Mouse (Mus musculus) intestine, postnatal 0 days (tissue): ENCODE data around the gene Stra8. TPM values are rescaled to one million over a fixed set of nuclear protein-coding genes. Genes with fewer than 3 reads are reported as not detected.

Experiments
- ATAC-seq: fragments of 200-750 bp; cut with Nextera tagmentation; 2 replicates; pipeline ENCODE4 v1.8.0; 2017; ENCODE audit warnings: mild to moderate bottlenecking, moderate TSS enrichment, moderate library complexity
- H3K27ac ChIP-seq: fragments of 300-500 bp; sonication (generic); 2 replicates; pipeline ENCODE4 v1.5.1; 2014; ENCODE audit warnings: mild to moderate bottlenecking, low read depth, low read length, moderate library complexity
- H3K27me3 ChIP-seq: fragments of 300-500 bp; sonication (generic); replicated peaks from 2 replicates; pipeline ENCODE4 v1.6.1; 2014; ENCODE audit warnings: low read length, mixed read lengths; ENCODE audit not compliant: control insufficient read depth, insufficient read depth
- H3K36me3 ChIP-seq: fragments of 300-500 bp; sonication (generic); 2 replicates; pipeline ENCODE4 v1.6.1; 2014; ENCODE audit warnings: mild to moderate bottlenecking, moderate library complexity; ENCODE audit not compliant: control insufficient read depth, insufficient read depth
- H3K4me1 ChIP-seq: fragments of 300-500 bp; sonication (generic); replicated peaks from 2 replicates; pipeline ENCODE4 v1.6.1; 2014; ENCODE audit warnings: antibody characterized with exemption, low read length, mixed read lengths; ENCODE audit not compliant: control insufficient read depth, insufficient read depth
- H3K4me2 ChIP-seq: fragments of 300-500 bp; sonication (generic); replicated peaks from 2 replicates; pipeline ENCODE4 v1.6.1; 2014; ENCODE audit warnings: low read depth, mild to moderate bottlenecking, moderate library complexity
- H3K4me3 ChIP-seq: fragments of 300-500 bp; sonication (generic); 2 replicates; pipeline ENCODE4 v1.5.1; 2014; ENCODE audit warnings: low read depth, low read length
- H3K9ac ChIP-seq: fragments of 300-500 bp; sonication (generic); 2 replicates; pipeline ENCODE4 v1.6.1; 2014; ENCODE audit warnings: mild to moderate bottlenecking, low read depth, low read length
- H3K9me3 ChIP-seq: fragments of 300-500 bp; sonication (generic); 2 replicates; pipeline ENCODE4 v1.6.1; 2016; ENCODE audit warnings: mixed run types; ENCODE audit not compliant: control insufficient read depth
- CTCF ChIP-seq: sonication (generic); IDR thresholded peaks from 2 replicates; pipeline ENCODE4 v1.5.1; 2016; ENCODE audit warnings: low read depth, mild to moderate bottlenecking, control low read depth, antibody characterized with exemption, moderate library complexity
- WGBS: fragments of 180-500 bp; shearing (Covaris S2); extraction: QIAGEN DNeasy Blood & Tissue Kit; methylation state at CpG from one replicate; pipeline ENCODE4 v1.1.7; 2014; 5-methylcytosine and 5-hydroxymethylcytosine counted together
- polyA plus RNA-seq: library from polyadenylated mRNA; unstranded; fragments of >200 nt; fragmentation: Nextera tagmentation; extraction: Ambion mirVana; gene quantifications from 2 replicates; pipeline ENCODE4 v1.2.1, GENCODE M21; 2015

Gene Stra8
- polyA plus RNA-seq, 1 experiment from 2014 or later: not detected

DNA sequence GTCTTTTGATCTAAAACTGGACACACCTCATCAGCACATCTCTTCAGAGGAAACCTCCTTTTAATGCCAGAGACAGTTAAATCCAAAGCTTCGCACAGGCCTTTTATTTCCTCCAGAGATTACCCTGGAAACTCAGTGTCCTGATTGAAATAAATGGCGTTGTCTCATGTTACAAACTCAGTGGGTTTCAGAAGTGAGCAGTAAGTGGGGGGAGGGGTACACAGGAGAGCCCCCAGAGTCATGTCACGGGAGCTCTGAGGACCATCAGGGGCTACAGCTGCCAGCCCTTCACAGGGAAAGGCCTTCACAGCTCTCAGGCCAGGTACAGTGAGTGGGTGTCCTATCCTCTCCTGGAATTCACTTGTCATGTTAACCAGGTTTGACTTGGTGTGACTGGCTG, 51.2 kb downstream of the Stra8 start:
- Histone ChIP-seq H3K4me1 (no peaks in the 10 kb centered on the region), H3K9ac (no peak overlapping the region), H3K4me3 (no peak overlapping the region), H3K36me3 (no peaks in the 10 kb centered on the region), H3K4me2 (no peak overlapping the region), H3K27me3 (no peaks in the 10 kb centered on the region), H3K27ac (no peak overlapping the region), H3K9me3 (no peaks in the 10 kb centered on the region)
- no peak for ATAC-seq
- TF ChIP-seq CTCF: no peak
- WGBS: 61% methylated on average over 3 of the region's 3 CpGs

DNA sequence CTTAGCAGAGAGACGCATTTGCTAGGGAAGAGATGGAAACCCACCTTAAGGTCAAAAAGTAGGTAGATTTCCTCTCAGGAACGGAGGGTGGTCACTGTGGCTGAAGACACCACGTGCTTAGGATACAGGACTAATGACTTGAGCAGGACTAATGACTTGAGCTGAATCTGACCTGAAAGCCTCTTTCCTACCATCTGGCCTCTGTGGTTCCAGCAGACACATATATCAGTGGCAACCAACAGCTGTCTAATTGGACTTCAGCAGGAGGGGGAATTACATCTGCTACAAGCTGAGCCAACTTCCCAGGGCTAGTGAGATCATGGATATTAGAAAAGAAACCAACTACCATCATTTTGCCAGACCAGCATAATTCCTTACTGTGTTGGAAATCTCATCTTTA, 59.3 kb downstream of the Stra8 start:
- H3K27me3 ChIP-seq: no peaks in the 10 kb centered on the region

DNA sequence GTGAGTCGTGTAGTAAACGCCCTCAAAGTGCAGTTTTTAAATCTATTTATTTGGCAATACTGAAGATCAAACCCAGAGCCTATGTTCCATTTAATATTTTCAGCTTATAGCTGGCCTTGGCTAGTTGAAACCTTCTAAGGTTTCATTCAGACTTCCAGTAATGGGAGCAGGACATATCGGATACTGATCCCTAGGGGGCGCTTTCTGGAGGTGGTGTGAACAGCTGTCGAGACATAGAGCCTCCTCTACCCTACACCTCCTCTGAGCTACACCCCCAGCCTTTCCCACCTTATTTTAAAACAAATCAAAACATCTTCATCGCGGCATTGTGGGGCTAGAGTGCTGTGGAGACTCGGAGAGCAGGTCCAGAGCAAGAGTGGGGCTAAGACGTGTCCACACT, 60.7 kb downstream of the Stra8 start:
- Histone ChIP-seq H3K9me3 (no peaks in the 10 kb centered on the region), H3K27ac (no peak overlapping the region), H3K36me3 (no peaks in the 10 kb centered on the region; the same call in 1 of the 2 replicates), H3K9ac (no peak overlapping the region), H3K27me3 (no peaks in the 10 kb centered on the region), H3K4me2 (no peak overlapping the region), H3K4me1 (no peaks in the 10 kb centered on the region), H3K4me3 (no peak overlapping the region)
- TF ChIP-seq CTCF: peak; percentile 46
- no peak for ATAC-seq
- WGBS: 69% methylated on average over 9 of the region's 9 CpGs

More for the DNA sequence above, 59.3 kb downstream of the Stra8 start:
- Histone ChIP-seq H3K4me3 (no peak overlapping the region), H3K4me2 (no peak overlapping the region), H3K9me3 (no peaks in the 10 kb centered on the region), H3K4me1 (no peaks in the 10 kb centered on the region), H3K9ac (no peak overlapping the region), H3K36me3 (no peaks in the 10 kb centered on the region; the same call in 1 of the 2 replicates), H3K27ac (no peak overlapping the region)
- 78% methylated on average over 3 of the region's 3 CpGs for WGBS
- ATAC-seq: no peak
- TF ChIP-seq CTCF: no peak

DNA sequence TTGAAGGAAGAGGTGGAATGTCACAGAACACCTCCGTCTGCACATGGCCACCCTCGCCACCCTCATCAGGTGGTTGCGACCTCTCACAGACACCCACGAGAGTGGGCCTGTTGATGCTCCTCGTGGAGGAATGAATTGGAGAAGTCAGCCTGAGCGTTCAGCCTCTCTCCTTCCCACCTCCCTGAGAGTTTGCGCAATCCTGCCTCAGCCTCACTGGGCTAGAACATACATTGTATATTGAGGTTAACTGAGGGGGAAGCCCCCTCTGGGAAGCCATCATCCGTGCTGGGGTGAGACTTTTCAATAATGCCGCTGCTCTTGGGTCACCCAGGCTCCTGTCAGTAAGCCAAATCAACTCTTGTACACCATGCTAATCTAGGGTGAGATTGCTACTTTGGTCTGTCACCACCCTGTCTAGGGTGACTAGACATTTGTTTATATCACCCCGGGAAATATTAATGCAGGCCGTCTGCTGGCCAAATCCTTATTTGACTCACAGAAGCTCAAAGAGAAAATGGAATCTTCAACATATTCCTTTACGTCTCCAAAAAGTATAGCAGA, 67.2 kb downstream of the Stra8 start:
- H3K4me2 ChIP-seq: peak overlapping the region; percentile 61
- TF ChIP-seq CTCF: no peak
- H3K36me3 ChIP-seq: no peaks in the 10 kb centered on the region
- peaks cover 4% of the 10 kb centered on the region; the same call in 1 of the 2 replicates for H3K4me1 ChIP-seq
- no peak for ATAC-seq
- H3K4me3 ChIP-seq: peak overlapping the region; percentile 20; the same call in 1 of the 2 replicates
- H3K9me3 ChIP-seq: no peaks in the 10 kb centered on the region
- no peaks in the 10 kb centered on the region for H3K27me3 ChIP-seq
- no peak overlapping the region for H3K9ac ChIP-seq
- peak overlapping the region; percentile 28; the same call in 1 of the 2 replicates for H3K27ac ChIP-seq
- 67% methylated on average over 12 of the region's 12 CpGs for WGBS

DNA sequence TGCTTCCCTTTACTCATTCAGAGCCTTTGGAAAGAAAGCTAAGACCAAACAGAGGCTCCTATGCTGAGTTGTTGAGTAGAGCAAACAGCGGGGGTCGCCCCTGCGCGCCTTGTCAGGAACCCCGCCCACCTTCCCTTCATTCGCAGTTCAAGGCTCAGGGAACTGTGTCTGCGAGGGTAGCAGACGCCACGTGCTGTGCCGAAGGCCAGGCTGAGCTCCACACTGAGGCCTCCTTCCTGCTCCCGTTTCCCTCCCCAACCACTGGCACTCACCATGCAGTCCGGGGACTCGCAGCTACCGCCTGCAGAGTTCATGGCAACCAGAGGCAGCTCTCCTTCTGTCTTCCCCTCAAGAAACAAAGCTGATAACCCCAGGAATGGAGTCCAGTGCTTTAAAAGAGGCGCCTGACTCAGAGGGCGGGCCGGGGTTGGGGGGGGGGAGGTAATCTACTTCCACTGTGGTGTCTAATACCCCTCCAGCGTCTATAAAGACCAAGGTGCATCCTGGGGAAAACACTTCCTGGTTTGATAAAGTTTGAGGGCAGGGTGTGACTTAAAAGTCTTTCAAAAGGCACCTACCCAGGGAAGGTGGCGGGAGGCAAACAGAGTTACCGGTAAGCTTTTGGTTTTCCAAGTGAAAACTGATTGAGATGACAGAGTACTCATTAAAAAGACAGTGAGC, 68.3 kb downstream of the Stra8 start, which contains the start of gene Slc23a4:
TSS of gene Slc23a4 (minus strand) at position 324 of the 681 bp plus-strand sequence.
- no peaks in the 10 kb centered on the region for H3K9me3 ChIP-seq

More for the DNA sequence above, 68.3 kb downstream of the Stra8 start, which contains the start of gene Slc23a4:
- peaks cover 4% of the 10 kb centered on the region; the same call in 1 of the 2 replicates for H3K4me1 ChIP-seq
- peak within 1 kb of the TSS; percentile 61 for H3K4me2 ChIP-seq
- WGBS: 9% methylated on average over 20 of the region's 20 CpGs
- no peak for TF ChIP-seq CTCF
- H3K27ac ChIP-seq: peak within 1 kb of the TSS; percentile 50
- 0 out of 2 replicates have a peak within 1 kb of the TSS, but pooled peaks have one; percentile 22 for H3K9ac ChIP-seq
- no peaks in the 10 kb centered on the region for H3K36me3 ChIP-seq
- no peaks in the 10 kb centered on the region for H3K27me3 ChIP-seq
- ATAC-seq: peak; percentile 81
- peak within 1 kb of the TSS; percentile 20 for H3K4me3 ChIP-seq

Other genes with a start within 250 kb of the Stra8 start
- gene Agbl3, start 139.7 kb upstream of the Stra8 start, polyA plus RNA-seq: 4.7 and 5.2 TPM in 2 replicates
- gene Tmem140, start 57.0 kb upstream of the Stra8 start, polyA plus RNA-seq: 12.9 and 25.0 TPM in 2 replicates
- 6.2 and 6.8 TPM in 2 replicates for gene Cyren, start 42.1 kb upstream of the Stra8 start, polyA plus RNA-seq
- gene Wdr91, start 9.3 kb upstream of the Stra8 start, polyA plus RNA-seq: 5.7 and 6.9 TPM in 2 replicates
- gene Slc23a4, start 68.2 kb downstream of the Stra8 start, polyA plus RNA-seq: 7.4 and 7.7 TPM in 2 replicates
- 15.1 and 15.7 TPM in 2 replicates for gene Cnot4, start 213.6 kb downstream of the Stra8 start, polyA plus RNA-seq